Mouse (Mus musculus) layer of hippocampus, postnatal 10 days (tissue): ENCODE measurements around the gene A430089I19Rik. TPM values are rescaled to one million over a fixed set of nuclear protein-coding genes. Genes with fewer than 3 reads are reported as not detected.
"Not testable (repeated sequence)": the region's sequence is repeated elsewhere in the genome, so short reads cannot be mapped to it uniquely, and the experiment has no call there.

Experiments
- DNase-seq, 2 experiments: peaks; one replicate each; pipeline ENCODE4 v3.0.0; 2021; ENCODE audit warnings: low spot score in 2 of 2
- long read RNA-seq: library from polyadenylated mRNA; stranded (forward); transcript quantifications from one replicate; pipeline ENCODE4 v2.0.0, GENCODE M21; 2023
- total RNA-seq, 2 experiments: library from RNA; stranded (reverse); gene quantifications; 2 replicates each; pipeline ENCODE4 v1.2.3; 2021

Gene A430089I19Rik
- not detected for total RNA-seq
- long read RNA-seq, result 0 reads

DNA sequence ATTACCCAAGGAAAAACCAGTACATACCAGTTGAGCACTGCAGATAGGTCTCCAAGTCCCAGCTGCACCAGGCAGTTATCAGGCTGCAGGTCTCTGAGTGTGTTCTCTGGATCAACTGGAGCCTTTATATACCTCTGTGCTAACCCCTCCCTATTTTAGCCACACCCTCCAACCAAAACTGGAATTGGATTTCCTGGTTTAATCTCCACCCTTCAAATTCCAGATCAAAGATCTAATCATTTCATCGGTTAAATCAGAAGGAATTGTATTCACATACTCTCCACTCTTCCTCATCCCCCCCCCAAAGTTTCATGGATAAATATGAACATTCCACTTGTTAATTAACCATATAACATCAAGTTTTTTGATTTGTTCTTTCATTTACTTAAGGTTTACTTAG, at the start of gene A430089I19Rik:
A430089I19Rik (minus strand) TSS at position 101 of the 400 bp plus-strand sequence.
- DNase-seq, result not testable (repeated sequence)

DNA sequence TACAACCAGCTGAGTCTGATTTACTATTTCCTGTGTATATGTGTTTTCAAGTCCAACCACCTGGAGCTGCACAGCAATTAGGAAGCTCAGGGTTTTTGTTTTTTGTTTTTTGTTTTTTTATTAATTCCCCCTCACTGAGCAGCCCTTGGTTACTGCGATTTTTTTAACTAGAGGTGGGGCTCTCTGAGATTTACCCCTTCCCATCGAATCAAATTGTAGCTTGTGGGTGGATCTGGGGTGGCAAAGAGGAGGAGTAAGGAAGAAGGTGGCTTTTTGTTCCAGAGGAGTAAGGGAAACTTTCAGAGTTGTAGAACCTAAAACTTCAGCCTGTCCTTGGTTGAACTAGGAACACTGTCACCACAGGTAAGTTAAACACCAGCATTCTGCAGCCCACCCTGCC, 32.9 kb upstream of the A430089I19Rik start, which contains the start of gene AA792892:
AA792892 (plus strand) TSS at position 301 of the 400 bp plus-strand sequence.
- not testable (repeated sequence) for DNase-seq

- DNase-seq, result not testable (repeated sequence)
Measured at GRCm38 (mm10) chr5:94314135-94314534, 7.5 kb upstream of the A430089I19Rik start, which contains the start of gene Gm6502. Gene Gm6502, plus strand, starts transcription at chr5:94314435.

Other genes starting within 250 kb of the A430089I19Rik start
- not detected for gene BC061212, start 236.3 kb downstream of the A430089I19Rik start, total RNA-seq
- gene Gm6351, start 230.4 kb downstream of the A430089I19Rik start, total RNA-seq, result not detected
- not detected for gene Gm3106, start 88.8 kb downstream of the A430089I19Rik start, total RNA-seq
- gene Gm6502, start 7.6 kb upstream of the A430089I19Rik start, total RNA-seq, result not detected
- gene AA792892, start 33.0 kb upstream of the A430089I19Rik start, total RNA-seq, result not detected
- not detected for gene Gm7682, start 139.0 kb upstream of the A430089I19Rik start, total RNA-seq
- gene Gm3139, start 219.5 kb upstream of the A430089I19Rik start, total RNA-seq, result not detected